Mouse (Mus musculus) CH12.LX (cell line): ENCODE measurements around the gene Mettl17. TPM values are rescaled to one million over a fixed set of nuclear protein-coding genes. Genes with fewer than 3 reads are reported as not detected.

Source experiments
- DNase-seq: peaks from one replicate; pipeline ENCODE4 v3.0.0-alpha.2; 2013; ENCODE audit errors: extremely low read depth
- H3K27ac ChIP-seq: 2 replicates; pipeline ENCODE4 v1.5.1; 2012; ENCODE audit warnings: low read depth, mild to moderate bottlenecking, control low read depth, moderate library complexity; ENCODE audit not compliant: insufficient read depth
- H3K27me3 ChIP-seq: replicated peaks from 2 replicates; pipeline ENCODE3; 2012; ENCODE audit warnings: inconsistent platforms
- H3K36me3 ChIP-seq, 2 experiments: replicated peaks in 1 of 2; 2 replicates each; pipeline versions ENCODE3 to v1.6.1; 2012; ENCODE audit warnings: inconsistent platforms in 1 of 2, low read length in 1 of 2, mild to moderate bottlenecking in 1 of 2, mixed read lengths in 1 of 2, moderate library complexity in 1 of 2; ENCODE audit not compliant: control insufficient read depth in 1 of 2, insufficient read depth in 1 of 2
- H3K4me1 ChIP-seq, 2 experiments: 2 replicates each; pipeline ENCODE4 v1.6.1; 2012; ENCODE audit warnings: inconsistent platforms in 1 of 2, moderate library complexity in 1 of 2; ENCODE audit not compliant: insufficient read depth in 2 of 2, control insufficient read depth in 1 of 2
- H3K4me2 ChIP-seq: 2 replicates; pipeline ENCODE4 v1.6.1; 2012; ENCODE audit warnings: low read depth, mild to moderate bottlenecking, control low read depth; ENCODE audit not compliant: poor library complexity, insufficient read depth, severe bottlenecking
- H3K4me3 ChIP-seq, 3 experiments: fragments of 150-350 bp in 1 of 3; sonication (generic) in 1 of 3; replicated peaks in 1 of 3; 2 replicates each; pipeline versions ENCODE3 to v1.5.1; 2011 to 2012; ENCODE audit warnings: low read depth in 2 of 3, low read length in 2 of 3, mild to moderate bottlenecking in 2 of 3, moderate library complexity in 2 of 3, control low read depth in 1 of 3, improper control_type of control experiment in 1 of 3, inconsistent platforms in 1 of 3, mixed read lengths in 1 of 3; ENCODE audit not compliant: poor library complexity in 1 of 3
- H3K79me2 ChIP-seq: replicated peaks from 2 replicates; pipeline ENCODE4 v1.6.1; 2012; ENCODE audit warnings: mild to moderate bottlenecking, moderate library complexity; ENCODE audit not compliant: control insufficient read depth, poor library complexity, insufficient read depth, severe bottlenecking; ENCODE audit errors: extremely low read depth
- H3K9ac ChIP-seq: 2 replicates; pipeline ENCODE4 v1.6.1; 2012; ENCODE audit warnings: low read depth, mild to moderate bottlenecking, control low read depth, moderate library complexity; ENCODE audit not compliant: insufficient read depth
- H3K9me3 ChIP-seq: replicated peaks from 2 replicates; pipeline ENCODE3; 2012; ENCODE audit warnings: low read length, inconsistent platforms, mixed read lengths
- BHLHE40 ChIP-seq: IDR thresholded peaks from 2 replicates; pipeline ENCODE4 v1.6.1; 2011; ENCODE audit warnings: mild to moderate bottlenecking, low read depth, low read length, improper control_type of control experiment
- CHD1 ChIP-seq: IDR thresholded peaks from 2 replicates; pipeline ENCODE4 v1.6.1; 2012; ENCODE audit warnings: low read depth, low read length, improper control_type of control experiment, inconsistent platforms
- CHD2 ChIP-seq: IDR thresholded peaks from 2 replicates; pipeline ENCODE4 v1.6.1; 2011; ENCODE audit warnings: low read length, improper control_type of control experiment
- CTCF ChIP-seq, 2 experiments: IDR thresholded peaks in 1 of 2; conservative IDR thresholded peaks in 1 of 2; 2 replicates each; pipeline ENCODE4 v1.5.1; 2011 to 2012; ENCODE audit warnings: low read depth in 2 of 2, low read length in 2 of 2, improper control_type of control experiment in 1 of 2, inconsistent platforms in 1 of 2, mild to moderate bottlenecking in 1 of 2, moderate library complexity in 1 of 2
- E2F4 ChIP-seq: IDR thresholded peaks from 2 replicates; pipeline ENCODE4 v1.6.1; 2011; ENCODE audit warnings: low read depth, low read length, improper control_type of control experiment; ENCODE audit not compliant: insufficient replicate concordance
- ETS1 ChIP-seq: conservative IDR thresholded peaks from 2 replicates; pipeline ENCODE4 v1.6.1; 2012; ENCODE audit warnings: low read depth, mild to moderate bottlenecking, inconsistent platforms, low read length, improper control_type of control experiment, moderate library complexity
- GABPA ChIP-seq: IDR thresholded peaks from 2 replicates; pipeline ENCODE4 v1.6.1; 2012; ENCODE audit warnings: low read depth, low read length, improper control_type of control experiment, inconsistent platforms; ENCODE audit not compliant: insufficient replicate concordance
- IRF4 ChIP-seq: IDR thresholded peaks from 2 replicates; pipeline ENCODE4 v1.6.1; 2014; ENCODE audit warnings: low read depth, mild to moderate bottlenecking, inconsistent platforms, low read length, improper control_type of control experiment
- JUN ChIP-seq: IDR thresholded peaks from 2 replicates; pipeline ENCODE4 v1.6.1; 2011; ENCODE audit warnings: low read depth, mild to moderate bottlenecking, low read length, improper control_type of control experiment, moderate library complexity; ENCODE audit not compliant: insufficient read depth
- MAFK ChIP-seq: IDR thresholded peaks from 2 replicates; pipeline ENCODE4 v1.6.1; 2011; ENCODE audit warnings: low read length, improper control_type of control experiment; ENCODE audit not compliant: insufficient replicate concordance
- MAZ ChIP-seq: IDR thresholded peaks from 2 replicates; pipeline ENCODE4 v1.6.1; 2012; ENCODE audit warnings: low read depth, mild to moderate bottlenecking, inconsistent platforms, low read length, improper control_type of control experiment, moderate library complexity
- MEF2A ChIP-seq: IDR thresholded peaks from 2 replicates; pipeline ENCODE4 v1.6.1; 2014; ENCODE audit warnings: low read depth, mild to moderate bottlenecking, inconsistent platforms, low read length, improper control_type of control experiment, borderline replicate concordance
- MXI1 ChIP-seq: IDR thresholded peaks from 2 replicates; pipeline ENCODE4 v1.6.1; 2011; ENCODE audit warnings: mild to moderate bottlenecking, low read depth, low read length, improper control_type of control experiment
- MYC ChIP-seq: IDR thresholded peaks from 2 replicates; pipeline ENCODE4 v1.6.1; 2011; ENCODE audit warnings: low read depth, mild to moderate bottlenecking, improper control_type of control experiment, low read length
- NRF1 ChIP-seq: IDR thresholded peaks from 2 replicates; pipeline ENCODE4 v1.6.1; 2014; ENCODE audit warnings: low read depth, mild to moderate bottlenecking, inconsistent platforms, low read length, improper control_type of control experiment, moderate library complexity
- PAX5 ChIP-seq: IDR thresholded peaks from 2 replicates; pipeline ENCODE4 v1.6.1; 2012; ENCODE audit warnings: low read length, inconsistent platforms, mixed read lengths
- SIN3A ChIP-seq: IDR thresholded peaks from 2 replicates; pipeline ENCODE4 v1.6.1; 2012; ENCODE audit warnings: low read length, improper control_type of control experiment, inconsistent platforms
- SMC3 ChIP-seq: IDR thresholded peaks from 2 replicates; pipeline ENCODE4 v1.6.1; 2011; ENCODE audit warnings: low read depth, low read length, improper control_type of control experiment
- TBP ChIP-seq: conservative IDR thresholded peaks from 2 replicates; pipeline ENCODE4 v1.6.1; 2011; ENCODE audit warnings: low read depth, low read length, improper control_type of control experiment
- TCF12 ChIP-seq: IDR thresholded peaks from 2 replicates; pipeline ENCODE4 v1.6.1; 2014; ENCODE audit warnings: low read depth, mild to moderate bottlenecking, inconsistent platforms, low read length, improper control_type of control experiment
- USF1 ChIP-seq: IDR thresholded peaks from 2 replicates; pipeline ENCODE4 v1.6.1; 2014; ENCODE audit warnings: low read depth, mild to moderate bottlenecking, inconsistent platforms, low read length, improper control_type of control experiment
- ZKSCAN1 ChIP-seq: IDR thresholded peaks from 2 replicates; pipeline ENCODE4 v1.6.1; 2012; ENCODE audit warnings: low read depth, inconsistent platforms, low read length, improper control_type of control experiment, borderline replicate concordance
- ZMIZ1 ChIP-seq: IDR thresholded peaks from 2 replicates; pipeline ENCODE4 v1.6.1; 2012; ENCODE audit warnings: low read depth, mild to moderate bottlenecking, inconsistent platforms, low read length, improper control_type of control experiment
- ZNF384 ChIP-seq: IDR thresholded peaks from 2 replicates; pipeline ENCODE4 v1.6.1; 2012; ENCODE audit warnings: low read depth, low read length, improper control_type of control experiment, inconsistent platforms
- dilution Hi-C: fragments of 300-500 bp; cut with MboI; formaldehyde crosslinking; loops from 2 replicates; pipeline ENCODE4 v1.14.3; 2020; ENCODE audit warnings: low sequenced_read_pairs; ENCODE audit not compliant: extremely low pct_unique_long_range_greater_than_20kb, extremely low pct_ligation_motif_present
- in situ Hi-C: fragments of 300-500 bp; cut with MboI; formaldehyde crosslinking; loops from 3 replicates; pipeline ENCODE4 v1.14.3; 2019; ENCODE audit warnings: low sequenced_read_pairs, low pct_ligation_motif_present, low pct_unique_long_range_greater_than_20kb, mixed read lengths
- polyA plus RNA-seq: library from polyadenylated mRNA; unstranded; fragments of >175 nt; gene quantifications from 2 replicates; pipeline ENCODE4 v1.2.1, GENCODE M21; 2012; ENCODE audit warnings: low read depth; ENCODE audit not compliant: insufficient read length
- total RNA-seq, 2 experiments: library from RNA; depleted of rRNA; stranded (reverse); fragments of 300-350 nt in 1 of 2; fragments of >200 nt in 1 of 2; gene quantifications; 2 replicates each; pipeline ENCODE4 v1.2.3; 2012 to 2014

The Mettl17 gene
- total and polyA plus RNA-seq, 3 experiments = 19.5 to 32.0 (median 26.2) TPM

DNA sequence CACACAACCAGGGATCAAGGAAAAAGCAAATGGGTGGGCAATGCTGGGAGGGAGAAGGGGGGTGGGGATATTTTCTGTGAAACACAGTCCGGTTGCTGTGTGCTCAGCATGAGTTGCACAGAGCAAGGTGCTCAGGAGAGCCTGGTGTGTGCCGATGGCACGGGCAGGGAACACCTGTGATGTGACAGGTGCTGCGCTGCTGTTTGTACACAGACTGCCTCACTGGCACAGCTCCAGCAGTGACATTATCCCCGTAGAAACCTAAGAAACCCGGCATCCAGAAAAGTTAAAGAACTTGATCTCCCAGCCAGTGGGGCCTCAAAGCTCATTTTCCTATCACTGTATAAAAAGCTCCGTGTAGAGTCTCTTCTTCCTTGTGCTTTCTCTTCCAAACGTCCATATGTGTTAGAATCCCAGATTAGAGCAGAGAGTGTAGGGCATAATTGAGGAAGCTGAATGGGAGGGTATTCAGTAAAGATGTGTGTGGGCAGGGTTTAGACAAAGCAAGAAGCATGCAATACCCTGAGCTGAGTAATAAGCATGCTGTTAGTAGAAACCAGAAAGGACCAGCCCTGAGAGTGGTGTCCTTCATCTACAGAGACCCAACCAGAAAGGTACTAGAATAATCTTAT, 12.0 kb downstream of the Mettl17 start:
- dilution Hi-C loops = no loop called here
- Histone ChIP-seq H3K27me3 (no peaks in the 10 kb centered on the region), H3K27ac (no peak overlapping the region), H3K4me1 (no peaks in the 10 kb centered on the region), H3K36me3 (peaks cover 11 to 46% of the 10 kb centered on the region in 2 experiments), H3K79me2 (no peaks in the 10 kb centered on the region), H3K9ac (no peak overlapping the region), H3K4me3 (no peak overlapping the region), H3K4me2 (no peak overlapping the region), H3K9me3 (no peaks in the 10 kb centered on the region)
- TF ChIP-seq JUN (no peak), MAFK (no peak), CTCF (conservative IDR thresholded peaks at IDR 0.05 in 1 of 2, IDR thresholded peaks at IDR 0.05 in 1 of 2; ENCODE audit: low read depth in 2 of 2, low read length in 2 of 2) (no peak), BHLHE40 (no peak), ZKSCAN1 (no peak)
- DNase-seq = no peak
- in situ Hi-C loops = no loop called here

DNA sequence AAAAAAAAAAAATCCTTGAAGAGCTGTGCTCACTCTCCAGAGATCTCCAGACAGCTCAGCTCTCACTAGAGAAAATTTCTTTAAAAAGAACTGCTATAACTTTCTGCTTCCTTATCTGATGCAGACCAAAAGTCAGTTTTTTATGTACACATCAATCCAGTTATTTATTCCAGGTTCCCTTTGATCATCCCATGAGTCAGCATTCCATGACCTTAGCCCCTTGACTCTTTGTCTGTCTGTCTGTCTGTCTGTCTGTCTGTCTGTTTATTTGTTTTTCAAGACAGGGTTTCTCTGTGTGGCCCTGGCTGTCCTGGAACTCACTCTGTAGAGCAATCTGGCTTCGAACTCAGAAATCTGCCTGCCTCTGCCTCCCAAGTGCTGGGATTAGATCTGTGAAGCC, 14.7 kb downstream of the Mettl17 start:
- Histone ChIP-seq H3K4me3 (no peak overlapping the region), H3K9me3 (no peaks in the 10 kb centered on the region), H3K4me2 (no peak overlapping the region), H3K27me3 (no peaks in the 10 kb centered on the region), H3K9ac (no peak overlapping the region), H3K36me3 (peaks cover 3 to 24% of the 10 kb centered on the region in 2 experiments), H3K27ac (no peak overlapping the region), H3K4me1 (peaks cover 0 to 5% of the 10 kb centered on the region in 2 experiments; a peak in 1 of 4 replicates), H3K79me2 (no peaks in the 10 kb centered on the region)
- dilution Hi-C loops = no loop called here
- in situ Hi-C loops = no loop called here
- TF ChIP-seq MEF2A (no peak), ETS1 (no peak), TCF12 (no peak), ZNF384 (no peak), CHD2 (no peak), ZMIZ1 (no peak), SMC3 (no peak), MAFK (no peak), MAZ (no peak), E2F4 (no peak), NRF1 (no peak), IRF4 (no peak), PAX5 (no peak), SIN3A (no peak), GABPA (no peak), MYC (no peak), TBP (no peak), USF1 (no peak), MXI1 (no peak), CHD1 (no peak)
- DNase-seq = no peak
